28 mouse cellular contexts compared by ENCODE assay signal in the genomic region with DNA sequence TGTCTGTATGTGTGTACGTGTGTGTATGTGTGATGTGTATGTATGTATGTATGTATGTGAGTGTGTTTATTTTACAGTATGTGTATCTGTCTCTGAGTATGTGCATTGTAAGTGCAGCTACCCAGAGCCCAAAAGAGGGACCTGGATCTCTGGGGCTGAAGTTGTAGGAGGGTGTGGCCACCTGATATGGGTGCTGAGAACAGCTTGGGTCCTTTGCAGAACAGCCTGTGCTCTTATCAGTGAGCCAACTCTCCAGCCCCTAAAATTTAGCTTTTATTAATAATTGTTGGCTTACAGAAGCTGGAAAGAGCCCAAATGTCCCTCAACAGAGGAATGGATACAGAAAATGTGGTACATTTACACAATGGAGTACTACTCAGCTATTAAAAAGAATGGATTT.
"Had no signal": no experiment of that assay in that cellular context is flagged by ENCODE, and none has a peak within 500 bp of the region (broad histone marks: within the 10 kb centered on the region; RNA-seq: fewer than 3 reads in every experiment).

No protein-coding gene starts in this region.

- H3K9ac ChIP-seq: embryonic facial prominence, embryonic 12.5 days; embryonic facial prominence, embryonic 13.5 days; embryonic facial prominence, embryonic 15.5 days; forebrain, embryonic 12.5 days; forebrain, embryonic 13.5 days; forebrain, embryonic 15.5 days; forebrain, postnatal 0 days had no signal

- H3K4me2 ChIP-seq: embryonic facial prominence, embryonic 12.5 days; embryonic facial prominence, embryonic 13.5 days; embryonic facial prominence, embryonic 15.5 days; forebrain, embryonic 12.5 days; forebrain, embryonic 13.5 days; forebrain, embryonic 15.5 days had no signal

- H3K36me3 ChIP-seq: embryonic facial prominence, embryonic 10.5 days; embryonic facial prominence, embryonic 12.5 days; embryonic facial prominence, embryonic 13.5 days; embryonic facial prominence, embryonic 15.5 days; forebrain, embryonic 10.5 days; forebrain, embryonic 12.5 days; forebrain, embryonic 15.5 days had no signal

- DNase-seq: cerebellum, adult 8-10 months; cerebellum, adult 9-10 months; cerebellum, adult 9-11 months; cerebellum, postnatal 10 days; cerebellum, postnatal 14 days; cerebellum, postnatal 25 days; cerebellum, postnatal 36 days; embryo, embryonic 11 days; forebrain, postnatal 0 days; gastrocnemius, adult 2 months; gastrocnemius, postnatal 10 days; gastrocnemius, postnatal 14 days; gastrocnemius, postnatal 25 days; gastrocnemius, postnatal 36 days; heart, adult 11 months; heart, adult 18-20 months; heart, adult 2 months had no signal

- H3K27ac ChIP-seq: embryonic facial prominence, embryonic 10.5 days; embryonic facial prominence, embryonic 12.5 days; embryonic facial prominence, embryonic 13.5 days; embryonic facial prominence, embryonic 15.5 days; forebrain, embryonic 10.5 days; forebrain, embryonic 12.5 days; forebrain, embryonic 13.5 days; forebrain, embryonic 15.5 days; gastrocnemius, adult 2 months; heart, adult 2 months had no signal

- H3K9me3 ChIP-seq: embryonic facial prominence, embryonic 10.5 days; embryonic facial prominence, embryonic 12.5 days; embryonic facial prominence, embryonic 13.5 days; embryonic facial prominence, embryonic 15.5 days; forebrain, embryonic 10.5 days; forebrain, embryonic 12.5 days; forebrain, embryonic 13.5 days; forebrain, embryonic 15.5 days had no signal

- H3K4me3 ChIP-seq: embryonic facial prominence, embryonic 10.5 days; embryonic facial prominence, embryonic 12.5 days; embryonic facial prominence, embryonic 13.5 days; embryonic facial prominence, embryonic 15.5 days; erythroblast, embryonic 14.5 days; forebrain, embryonic 10.5 days; forebrain, embryonic 12.5 days; forebrain, embryonic 13.5 days; forebrain, embryonic 15.5 days; gastrocnemius, adult 2 months; heart, adult 2 months had no signal

- ATAC-seq: forebrain, embryonic 13.5 days; forebrain, embryonic 14.5 days; forebrain, embryonic 15.5 days; forebrain, embryonic 16.5 days; forebrain, postnatal 0 days had no signal

- H3K27me3 ChIP-seq: embryonic facial prominence, embryonic 12.5 days; embryonic facial prominence, embryonic 13.5 days; embryonic facial prominence, embryonic 15.5 days; forebrain, embryonic 13.5 days; forebrain, embryonic 15.5 days had no signal
